Mouse (Mus musculus): ENCODE data around the gene Stk10.

Gene Stk10

DNA sequence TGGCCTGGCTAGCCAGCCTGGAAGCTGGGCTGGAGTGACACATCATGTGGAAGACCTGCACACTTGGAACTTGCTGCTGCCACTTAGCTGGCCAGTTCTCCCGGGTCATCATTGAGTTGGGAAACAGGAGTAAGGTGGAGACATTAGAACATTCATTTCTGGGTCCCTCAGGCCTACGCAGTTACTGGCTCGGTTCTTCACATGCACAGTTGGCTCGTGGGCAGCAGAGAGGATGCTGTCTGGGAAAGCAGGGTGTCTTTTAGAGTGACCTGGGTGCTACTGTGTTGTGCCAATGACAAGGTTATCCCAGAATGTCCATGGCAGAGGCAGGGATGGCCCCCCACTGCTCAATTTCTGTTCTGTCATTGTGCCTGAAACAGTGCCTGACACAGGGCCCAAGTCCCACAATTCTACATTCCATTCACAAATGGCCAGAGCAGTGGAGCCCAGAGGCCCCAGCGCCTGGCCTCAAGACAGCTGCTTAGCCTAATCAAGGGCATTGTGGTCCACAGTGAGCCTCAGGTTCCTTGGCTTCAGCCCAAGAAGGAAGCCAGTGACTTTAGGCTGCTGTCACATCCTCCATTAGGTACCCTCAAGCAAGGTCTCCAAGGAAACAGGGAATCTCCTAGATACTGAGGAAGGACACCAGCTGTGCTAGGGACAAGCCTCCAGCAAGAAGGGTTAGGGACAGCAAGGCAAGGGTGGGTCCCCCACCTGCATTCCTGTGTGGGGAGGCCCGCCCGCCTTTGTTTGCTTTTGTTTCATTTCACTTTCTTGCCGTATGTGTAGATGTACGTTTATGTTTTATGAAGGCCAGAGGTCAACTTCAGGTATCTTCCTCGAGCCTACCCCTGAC is 34.1 kb downstream of the Stk10 start:
- DNase-seq (ENCODE audit: extremely low read depth, low read depth) = no peak

- DNase-seq (ENCODE audit: extremely low read depth, low read depth) = no peak
Measured at GRCm38 (mm10) chr11:32568060-32568459, 35.0 kb downstream of the Stk10 start.

DNA sequence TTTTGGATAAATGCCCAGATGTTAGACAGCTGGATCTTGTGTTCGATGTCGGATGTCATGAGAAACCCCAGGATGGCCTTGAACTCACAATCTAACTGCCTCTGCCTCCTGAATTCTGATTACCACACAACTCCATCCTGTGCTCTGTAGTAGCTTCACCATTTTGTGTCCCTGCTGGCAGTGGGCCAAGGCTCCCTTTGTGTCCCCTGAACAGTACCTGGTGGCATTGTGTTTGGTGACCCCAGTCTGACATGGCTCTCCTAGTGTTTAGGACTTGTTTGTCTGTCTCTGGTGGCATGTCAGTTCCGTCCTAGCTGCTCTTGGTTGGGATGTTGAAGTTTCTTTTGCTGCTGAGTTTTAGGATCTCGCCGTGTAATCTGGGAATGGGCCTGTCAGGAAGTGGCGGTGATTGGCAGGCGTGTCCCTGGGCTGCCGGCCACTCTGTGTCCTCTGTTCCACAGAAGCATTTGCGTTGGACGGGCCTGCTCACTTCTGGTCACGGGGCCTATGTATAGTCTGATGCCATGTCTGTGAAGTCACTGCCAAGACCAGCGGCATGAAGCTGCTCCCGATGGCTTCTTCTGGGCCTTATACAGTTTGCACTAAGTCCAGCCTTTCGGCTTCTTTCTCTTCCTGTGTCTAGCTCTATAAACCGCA is 35.7 kb downstream of the Stk10 start:
- no peak for DNase-seq (ENCODE audit: extremely low read depth, low read depth)

GRCm38 (mm10) chr11:32571103-32571502 is 38.0 kb downstream of the Stk10 start:
- no peak for DNase-seq (ENCODE audit: extremely low read depth, low read depth)

DNA sequence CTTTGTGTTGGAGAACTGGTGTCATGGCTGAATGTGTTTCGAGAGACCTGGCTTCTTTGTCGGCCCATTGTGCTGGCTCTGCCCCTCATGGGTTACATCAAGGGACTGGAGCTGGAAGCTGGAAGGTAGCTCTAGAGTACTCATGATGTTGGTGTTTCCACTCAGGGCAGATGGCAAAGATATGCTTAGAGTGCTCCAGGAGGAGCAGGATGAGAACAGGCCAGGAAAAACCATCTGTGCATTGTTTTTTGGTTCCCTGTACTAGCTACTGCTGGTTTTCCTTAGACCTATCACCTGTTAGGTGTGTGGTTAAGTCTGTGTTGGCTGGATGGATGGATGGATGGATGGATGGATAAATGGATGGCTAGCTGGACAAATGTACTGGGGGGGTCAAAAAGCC is 40.6 kb downstream of the Stk10 start:
- DNase-seq (ENCODE audit: extremely low read depth, low read depth) = no peak

- DNase-seq (ENCODE audit: extremely low read depth, low read depth) = no peak
Measured at GRCm38 (mm10) chr11:32575964-32576759, 43.1 kb downstream of the Stk10 start.

GRCm38 (mm10) chr11:32576760-32577050 is 43.6 kb downstream of the Stk10 start:
- DNase-seq (ENCODE audit: extremely low read depth, low read depth) = no peak

GRCm38 (mm10) chr11:32580305-32580947 is 47.3 kb downstream of the Stk10 start:
- DNase-seq (ENCODE audit: extremely low read depth, low read depth) = peak; percentile 89

DNA sequence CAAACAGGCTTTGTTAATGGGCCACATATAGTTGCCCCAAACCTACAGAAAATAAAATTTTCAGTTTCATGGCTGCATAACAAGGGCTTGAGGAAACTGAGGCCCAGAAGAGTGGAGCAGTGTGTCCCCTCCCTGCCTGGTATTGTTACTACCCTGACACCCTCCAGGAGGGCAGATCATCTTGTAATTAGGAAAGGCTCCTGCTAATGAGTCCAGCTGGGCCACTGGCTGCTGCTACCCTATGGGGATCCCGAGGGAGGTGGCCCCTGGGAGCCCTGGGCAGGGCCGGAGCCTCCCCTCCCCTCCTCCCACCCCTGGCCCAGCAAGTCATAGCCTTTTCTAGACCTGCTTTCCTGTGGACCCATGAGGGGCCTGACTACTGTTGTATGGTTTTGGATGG is 47.9 kb downstream of the Stk10 start:
- DNase-seq (ENCODE audit: extremely low read depth, low read depth) = no peak

- no peak for DNase-seq (ENCODE audit: extremely low read depth, low read depth)
Measured at GRCm38 (mm10) chr11:32582813-32583212, 49.7 kb downstream of the Stk10 start.

GRCm38 (mm10) chr11:32585996-32586395 is 52.9 kb downstream of the Stk10 start:
- DNase-seq (ENCODE audit: extremely low read depth, low read depth) = no peak

DNA sequence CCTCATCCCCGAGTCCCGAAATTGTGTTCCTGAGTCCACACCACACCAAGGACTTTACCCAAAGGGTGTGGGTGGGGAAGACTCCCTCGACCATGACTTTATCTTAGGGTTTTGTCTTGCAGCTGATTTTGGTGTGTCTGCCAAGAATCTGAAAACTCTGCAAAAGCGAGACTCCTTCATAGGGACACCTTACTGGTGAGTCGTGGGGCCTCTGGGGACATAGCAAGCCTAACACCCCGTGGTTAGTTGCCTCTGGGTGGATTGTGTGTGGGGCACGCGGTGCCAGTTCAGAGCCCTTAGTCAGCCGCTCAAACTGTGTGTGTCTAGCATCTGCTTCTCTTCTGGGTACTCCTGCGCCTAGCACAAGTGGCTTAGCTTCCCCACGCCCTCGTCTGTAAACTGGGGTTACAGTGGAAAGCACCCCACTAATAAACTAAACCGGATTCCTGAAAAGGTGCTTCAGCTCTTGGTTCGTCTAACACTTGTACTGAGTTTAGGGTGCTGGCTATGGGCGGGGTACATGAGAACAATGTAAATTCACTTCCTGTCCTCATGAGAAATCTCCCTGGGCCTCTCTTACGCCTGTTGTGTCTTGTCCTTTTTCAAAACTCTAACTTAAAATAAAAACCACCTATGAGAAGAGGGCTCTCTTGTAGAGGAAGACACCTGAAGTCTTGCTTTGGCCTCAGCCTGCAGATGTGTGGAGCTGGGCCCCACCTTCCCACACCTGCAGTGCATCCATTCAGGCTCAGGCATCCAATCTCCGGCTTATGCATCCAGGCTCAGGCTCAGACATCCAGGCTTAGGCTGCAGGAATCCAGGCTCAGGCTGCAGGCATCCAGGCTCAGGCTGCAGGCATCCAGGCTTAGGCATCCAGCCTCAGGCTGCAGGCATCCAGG is 54.3 kb downstream of the Stk10 start:
- no peak for DNase-seq (ENCODE audit: extremely low read depth, low read depth)

DNA sequence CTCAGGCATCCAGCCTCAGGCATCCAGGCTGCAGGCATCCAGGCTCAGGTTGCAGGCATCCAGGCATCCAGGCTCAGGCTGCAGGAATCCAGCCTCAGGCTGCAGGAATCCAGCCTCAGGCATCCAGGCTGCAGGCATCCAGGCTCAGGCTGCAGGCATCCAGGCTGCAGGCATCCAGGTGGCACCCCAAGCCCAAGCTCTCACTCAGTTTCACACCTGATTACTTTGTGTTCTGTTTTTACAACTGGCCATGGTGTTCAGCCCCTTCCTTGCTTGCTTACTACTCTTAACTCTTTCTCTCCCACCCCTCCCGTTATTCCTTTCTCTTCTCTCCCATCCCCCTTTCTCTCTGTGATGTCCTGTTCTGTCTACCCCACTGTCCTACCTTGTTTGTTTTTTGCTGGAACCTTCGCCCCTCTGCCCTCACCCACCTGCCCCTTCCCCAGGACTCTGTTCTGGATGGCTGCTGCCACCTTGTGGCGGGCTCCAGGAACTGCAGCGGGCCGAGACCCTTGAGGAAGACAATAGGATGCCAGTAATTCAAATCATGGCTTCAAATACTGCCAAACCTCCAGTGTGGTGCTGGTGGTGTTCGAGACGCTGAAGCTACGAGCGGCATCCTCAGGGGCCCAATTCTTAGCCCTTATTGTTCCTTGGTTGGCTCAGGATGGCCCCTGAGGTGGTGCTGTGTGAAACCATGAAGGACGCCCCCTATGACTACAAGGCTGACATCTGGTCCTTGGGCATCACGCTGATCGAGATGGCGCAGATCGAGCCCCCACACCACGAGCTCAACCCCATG is 55.2 kb downstream of the Stk10 start:
- DNase-seq (ENCODE audit: extremely low read depth, low read depth) = no peak

DNA sequence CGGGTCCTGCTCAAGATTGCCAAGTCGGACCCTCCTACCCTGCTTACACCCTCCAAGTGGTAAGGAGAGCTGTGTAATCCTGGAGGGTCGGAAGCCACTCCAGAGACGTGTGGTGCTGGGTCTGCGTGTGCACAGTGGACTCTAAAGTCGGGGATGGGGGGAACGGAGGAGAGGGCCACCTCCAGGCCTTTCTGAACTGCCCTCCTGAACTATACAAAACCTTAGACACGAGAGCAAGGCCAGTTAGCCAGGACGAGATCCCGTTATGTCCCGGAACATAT is 55.7 kb downstream of the Stk10 start:
- DNase-seq (ENCODE audit: extremely low read depth, low read depth) = no peak

- no peak for DNase-seq (ENCODE audit: extremely low read depth, low read depth)
Measured at GRCm38 (mm10) chr11:32589201-32589600, 56.1 kb downstream of the Stk10 start.

DNA sequence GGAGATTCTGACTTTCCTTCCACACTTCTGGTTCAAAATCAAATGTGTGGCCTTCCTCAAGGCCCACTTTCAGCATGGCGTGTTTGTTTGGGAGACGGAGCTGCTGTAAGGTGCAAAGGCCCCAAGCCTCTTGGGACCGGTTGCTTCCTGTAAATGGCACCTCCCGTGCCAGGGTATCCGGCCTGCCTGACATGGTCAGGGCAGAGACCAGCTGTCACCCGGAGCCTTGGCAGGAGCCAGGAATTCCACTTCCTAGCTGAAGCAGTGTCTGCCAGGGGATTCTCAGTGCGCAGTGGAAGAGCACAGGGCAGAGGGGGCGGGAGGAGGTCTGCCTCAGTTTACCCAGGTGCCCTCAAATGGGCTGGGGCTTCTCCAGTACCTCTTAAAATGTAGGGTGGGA is 56.7 kb downstream of the Stk10 start:
- no peak for DNase-seq (ENCODE audit: extremely low read depth, low read depth)

GRCm38 (mm10) chr11:32590205-32590604 is 57.1 kb downstream of the Stk10 start:
- DNase-seq (ENCODE audit: extremely low read depth, low read depth) = no peak

GRCm38 (mm10) chr11:32591921-32592850 is 59.1 kb downstream of the Stk10 start:
- peak; percentile 2 for DNase-seq (ENCODE audit: extremely low read depth, low read depth)

GRCm38 (mm10) chr11:32593081-32593480 is 60.0 kb downstream of the Stk10 start:
- DNase-seq (ENCODE audit: extremely low read depth, low read depth) = no peak
